Comparison of ENCODE assay signal across 12 mouse cellular contexts in the genomic region with DNA sequence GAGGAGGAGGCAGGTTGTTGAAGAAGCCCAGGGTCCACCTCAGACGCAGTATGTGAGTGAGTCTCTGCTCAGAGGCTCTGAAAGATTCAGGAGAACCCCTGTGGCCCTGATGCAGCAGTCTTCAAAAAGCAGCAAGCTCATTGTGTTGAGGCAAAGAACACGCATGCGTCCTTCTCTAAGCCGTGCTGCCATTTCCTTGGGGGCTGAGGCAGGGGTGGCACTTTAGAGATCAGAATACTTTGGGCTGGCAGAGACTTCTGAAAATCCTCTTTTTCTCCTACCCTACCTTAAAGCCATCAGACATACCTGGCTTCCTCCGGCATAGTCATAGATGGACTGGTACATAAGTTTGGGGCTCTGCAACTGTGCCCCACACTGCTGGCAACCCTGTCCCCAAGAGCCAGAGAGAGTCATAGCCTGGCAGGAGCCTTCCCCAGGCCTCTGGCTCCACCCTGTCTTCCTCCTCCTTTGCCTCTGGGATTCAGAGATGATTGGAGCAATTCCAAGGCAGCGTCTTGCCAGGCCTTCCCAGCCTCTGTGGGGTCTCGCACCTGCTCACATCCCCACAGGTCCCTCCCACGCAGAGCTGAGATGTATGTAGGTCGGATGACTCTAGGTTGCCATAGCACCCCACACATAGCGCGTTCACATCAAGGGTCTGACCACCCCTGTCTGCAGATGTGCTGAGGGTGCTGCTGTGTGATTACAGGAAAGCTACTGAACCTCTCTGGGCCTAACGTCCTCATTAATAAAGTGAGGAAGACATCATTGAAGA. TPM values are rescaled to one million over a fixed set of nuclear protein-coding genes. Genes with fewer than 3 reads are reported as not detected.
DNase-seq lines count a peak whose midpoint lies in the region; ATAC-seq and TF ChIP-seq lines count a peak whose summit lies in the region.
"Had no signal": no experiment of that assay in that cellular context is flagged by ENCODE, and none has a peak within 500 bp of the region (broad histone marks: within the 10 kb centered on the region; RNA-seq: fewer than 3 reads in every experiment).

No protein-coding gene starts in this region.

- H3K9me3 ChIP-seq in midbrain, embryonic 10.5 days (replicated peaks): no peaks in the 10 kb centered on the region
- H3K9me3 ChIP-seq in midbrain, embryonic 13.5 days: no peaks in the 10 kb centered on the region
- H3K9me3 ChIP-seq in kidney, embryonic 14.5 days (ENCODE audit: control insufficient read depth, low read length): no peaks in the 10 kb centered on the region
- H3K9me3 ChIP-seq: G1E; heart, embryonic 15.5 days; lung, embryonic 15.5 days had no signal

- WGBS in midbrain, embryonic 10.5 days: 74% methylated on average over 12 of the region's 12 CpGs
- 69% methylated on average over 12 of the region's 12 CpGs for WGBS in midbrain, embryonic 13.5 days
- 73% methylated on average over 12 of the region's 12 CpGs for WGBS in kidney, embryonic 14.5 days

- H3K36me3 ChIP-seq in midbrain, embryonic 10.5 days: no peaks in the 10 kb centered on the region
- H3K36me3 ChIP-seq in midbrain, embryonic 13.5 days: no peaks in the 10 kb centered on the region
- no peaks in the 10 kb centered on the region for H3K36me3 ChIP-seq in kidney, embryonic 14.5 days (ENCODE audit: control insufficient read depth, insufficient read depth, low read length)
- H3K36me3 ChIP-seq: G1E; heart, embryonic 15.5 days; lung, embryonic 15.5 days had no signal

- peak; percentile 24 to 41 for DNase-seq in heart, adult 18-20 months
- no peak for DNase-seq in heart, postnatal 10 days
- DNase-seq in midbrain, embryonic 10.5 days (ENCODE audit: low spot score): no peak
- peak; percentile 76 for DNase-seq in thymus, postnatal 25 days
- DNase-seq in adrenal gland, postnatal 4 days (ENCODE audit: low spot score in 2 of 2): no peak
- DNase-seq: adrenal gland, postnatal 14 days had no signal

- intact Hi-C loops in heart, postnatal 10 days (cut with DNase I): loop anchor here (10.0 kb wide), 3 partner anchors 104 to 304 kb away; a partner anchor contains a TSS

- no peak for TF ChIP-seq POLR2A in cortical plate, adult 2 months (IDR thresholded peaks at IDR 0.05; ENCODE audit: extremely low read depth, insufficient read depth, low read length)

- H3K4me3 ChIP-seq in midbrain, embryonic 10.5 days: no peak overlapping the region
- no peak overlapping the region for H3K4me3 ChIP-seq in midbrain, embryonic 13.5 days (replicated peaks)
- H3K4me3 ChIP-seq in cortical plate, adult 2 months (ENCODE audit: insufficient read depth, low read length): no peak overlapping the region
- no peak overlapping the region for H3K4me3 ChIP-seq in kidney, embryonic 14.5 days (ENCODE audit: low read length)
- H3K4me3 ChIP-seq: heart, embryonic 15.5 days; lung, embryonic 15.5 days had no signal

- H3K9ac ChIP-seq in midbrain, embryonic 13.5 days (replicated peaks): no peak overlapping the region
- H3K9ac ChIP-seq in kidney, embryonic 14.5 days (ENCODE audit: low read depth, low read length): no peak overlapping the region
- H3K9ac ChIP-seq: heart, embryonic 15.5 days; lung, embryonic 15.5 days had no signal

- no peak for TF ChIP-seq CTCF in cortical plate, adult 2 months (IDR thresholded peaks at IDR 0.05; ENCODE audit: extremely low read depth, insufficient read depth, low read length)

- peak overlapping the region; percentile 77; the same call in 1 of the 2 replicates for H3K27ac ChIP-seq in midbrain, embryonic 10.5 days (replicated peaks)
- no peak overlapping the region for H3K27ac ChIP-seq in midbrain, embryonic 13.5 days
- H3K27ac ChIP-seq in cortical plate, adult 2 months (ENCODE audit: insufficient read depth, low read length): peak overlapping the region; percentile 43
- H3K27ac ChIP-seq in kidney, embryonic 14.5 days (ENCODE audit: low read depth, low read length): no peak overlapping the region
- H3K27ac ChIP-seq: heart, embryonic 15.5 days; lung, embryonic 15.5 days had no signal

- no peak for ATAC-seq in midbrain, embryonic 13.5 days
- ATAC-seq in kidney, embryonic 14.5 days (ENCODE audit: low FRiP score, low TSS enrichment): no peak

- no peak overlapping the region for H3K4me2 ChIP-seq in midbrain, embryonic 13.5 days (replicated peaks)
- no peak overlapping the region for H3K4me2 ChIP-seq in kidney, embryonic 14.5 days (replicated peaks; ENCODE audit: low read depth, low read length)
- H3K4me2 ChIP-seq: heart, embryonic 15.5 days; lung, embryonic 15.5 days had no signal

- H3K4me1 ChIP-seq in midbrain, embryonic 10.5 days: peaks cover 63% of the 10 kb centered on the region
- H3K4me1 ChIP-seq in midbrain, embryonic 13.5 days (replicated peaks): peaks cover 42% of the 10 kb centered on the region
- H3K4me1 ChIP-seq in cortical plate, adult 2 months (ENCODE audit: control insufficient read depth, insufficient read depth, low read length): peaks cover 15% of the 10 kb centered on the region
- H3K4me1 ChIP-seq in kidney, embryonic 14.5 days (ENCODE audit: control insufficient read depth, insufficient read depth, low read length): no peaks in the 10 kb centered on the region

- no peaks in the 10 kb centered on the region for H3K27me3 ChIP-seq in midbrain, embryonic 10.5 days (ENCODE audit: low read depth, poor library complexity, severe bottlenecking)
- no peaks in the 10 kb centered on the region for H3K27me3 ChIP-seq in midbrain, embryonic 13.5 days
- no peaks in the 10 kb centered on the region for H3K27me3 ChIP-seq in kidney, embryonic 14.5 days (ENCODE audit: control insufficient read depth, insufficient read depth, low read length)
- H3K27me3 ChIP-seq: heart, embryonic 15.5 days; lung, embryonic 15.5 days had no signal

RNA-seq across cellular contexts. Expression of a gene that starts 4.8 kb away (rescaled TPM):
- under 1 TPM in 1 of 2 experiments, not detected in 1; 0.28 TPM for total RNA-seq in heart, adult 18-20 months (2021)
- total RNA-seq in heart, postnatal 10 days (2021): under 1 TPM in 1 of 2 experiments, not detected in 1; 0.27 TPM
- polyA plus RNA-seq in midbrain, embryonic 10.5 days (2016; fragmentation: Nextera tagmentation; extraction: Ambion mirVana): 0.41 and 6.1 TPM in 2 replicates
- 0.47 and 0.49 TPM in 2 replicates for polyA plus RNA-seq in midbrain, embryonic 13.5 days (2015; fragmentation: Nextera tagmentation; extraction: Ambion mirVana)
- polyA plus RNA-seq in cortical plate, adult 2 months (2012; rRNA removed): 0.15 TPM in 2 replicates
- not detected for total RNA-seq in adrenal gland, postnatal 4 days (2021)
- not detected in 2 replicates for polyA plus RNA-seq in kidney, embryonic 14.5 days (2014; fragmentation: Nextera tagmentation; extraction: Ambion mirVana)
- total RNA-seq: adrenal gland, postnatal 14 days had no signal
- polyA plus RNA-seq: G1E; lung, embryonic 15.5 days had no signal

Comparison
In these comparisons a context has a peak if more than half of its experiments do, and no peak if none do; other contexts are left out.
1. DNase-seq: peak in heart, adult 18-20 months (2 of 2) and thymus, postnatal 25 days (single experiment); none in heart, postnatal 10 days (0 of 2), midbrain, embryonic 10.5 days (single experiment) and adrenal gland, postnatal 4 days (0 of 2).
2. H3K27ac ChIP-seq: peak in midbrain, embryonic 10.5 days (single experiment) and cortical plate, adult 2 months (single experiment); none in midbrain, embryonic 13.5 days (single experiment) and kidney, embryonic 14.5 days (single experiment).